7 mouse cellular contexts compared by ENCODE assay signal in genomic region chr2:152933614-152934013, GRCm38 (mm10). TPM values are rescaled to one million over a fixed set of nuclear protein-coding genes. Genes with fewer than 3 reads are reported as not detected.
A peak's percentile ranks its signal among the peaks of the same experiment; 100 is the strongest.
DNase-seq lines count a peak whose midpoint lies in the region; ATAC-seq and TF ChIP-seq lines count a peak whose summit lies in the region.

No protein-coding gene starts in this region.

- 33% methylated on average over 5 of the region's 5 CpGs for WGBS in midbrain, embryonic 14.5 days
- WGBS in midbrain, embryonic 13.5 days = 25% methylated on average over 5 of the region's 5 CpGs
- WGBS in heart, embryonic 15.5 days = 28% methylated on average over 5 of the region's 5 CpGs
- 12% methylated on average over 5 of the region's 5 CpGs for WGBS in liver, embryonic 14.5 days (ENCODE audit: insufficient replicate concordance)

- POLR2A ChIA-PET in Patski (lab: Charles Lee) = interaction anchor here (0.8 kb wide), 1 partner anchor 11 kb away, joined by 3 read pairs; no protein-coding TSS in a partner anchor

- H3K27me3 ChIP-seq in midbrain, embryonic 14.5 days (ENCODE audit: control insufficient read depth, insufficient read depth, low read length) = no peaks in the 10 kb centered on the region
- peaks cover 13% of the 10 kb centered on the region; the same call in 1 of the 2 replicates for H3K27me3 ChIP-seq in midbrain, embryonic 13.5 days
- H3K27me3 ChIP-seq in Patski = no peaks in the 10 kb centered on the region
- H3K27me3 ChIP-seq in heart, embryonic 15.5 days = peaks cover 30% of the 10 kb centered on the region
- H3K27me3 ChIP-seq in liver, embryonic 14.5 days (ENCODE audit: control insufficient read depth, insufficient read depth, low read length) = no peaks in the 10 kb centered on the region
- no peaks in the 10 kb centered on the region for H3K27me3 ChIP-seq in splenic B cell, adult 2 months (ENCODE audit: control insufficient read depth, insufficient read depth, low read length, poor library complexity, severe bottlenecking)

- in situ Hi-C loops in Patski (cut with MboI; ENCODE audit: low pct_unique_long_range_greater_than_20kb) = no loop called here

- peak; percentile 45 for DNase-seq in midbrain, embryonic 14.5 days
- DNase-seq in Patski (ENCODE audit: low read depth, low spot score) = no peak
- peak; percentile 56 for DNase-seq in cerebellum, adult 8-10 months
- peak; percentile 15 to 35 (median 30) for DNase-seq in liver, embryonic 14.5 days (ENCODE audit: low read depth in 3 of 3, low spot score in 3 of 3)
- DNase-seq in splenic B cell, adult 2 months (ENCODE audit: low read depth, low spot score) = peak; percentile 50

- H3K27ac ChIP-seq in midbrain, embryonic 14.5 days (replicated peaks; ENCODE audit: low read depth, low read length) = no peak overlapping the region
- no peak overlapping the region for H3K27ac ChIP-seq in midbrain, embryonic 13.5 days
- peak overlapping the region; percentile 53 for H3K27ac ChIP-seq in heart, embryonic 15.5 days
- no peak overlapping the region for H3K27ac ChIP-seq in liver, embryonic 14.5 days

- H3K9me3 ChIP-seq in midbrain, embryonic 14.5 days (ENCODE audit: control insufficient read depth, low read length) = no peaks in the 10 kb centered on the region
- H3K9me3 ChIP-seq in midbrain, embryonic 13.5 days = no peaks in the 10 kb centered on the region
- H3K9me3 ChIP-seq in heart, embryonic 15.5 days (replicated peaks) = no peaks in the 10 kb centered on the region
- H3K9me3 ChIP-seq in liver, embryonic 14.5 days (ENCODE audit: control insufficient read depth, low read length) = no peaks in the 10 kb centered on the region

- H3K4me1 ChIP-seq in midbrain, embryonic 14.5 days (ENCODE audit: control insufficient read depth, insufficient read depth, low read length) = no peaks in the 10 kb centered on the region
- H3K4me1 ChIP-seq in midbrain, embryonic 13.5 days (replicated peaks) = no peaks in the 10 kb centered on the region
- H3K4me1 ChIP-seq in heart, embryonic 15.5 days (replicated peaks) = peaks cover 31% of the 10 kb centered on the region
- peaks cover 0 to 2% of the 10 kb centered on the region in 2 experiments; a peak in 1 of 4 replicates for H3K4me1 ChIP-seq in liver, embryonic 14.5 days (replicated peaks; ENCODE audit: control insufficient read depth in 2 of 2, insufficient read depth in 2 of 2, low read length in 1 of 2)

- no peak overlapping the region for H3K4me2 ChIP-seq in midbrain, embryonic 14.5 days (ENCODE audit: low read length)
- H3K4me2 ChIP-seq in midbrain, embryonic 13.5 days (replicated peaks) = no peak overlapping the region
- no peak overlapping the region for H3K4me2 ChIP-seq in heart, embryonic 15.5 days
- no peak overlapping the region for H3K4me2 ChIP-seq in liver, embryonic 14.5 days (ENCODE audit: low read depth)

- H3K4me3 ChIP-seq in midbrain, embryonic 14.5 days (replicated peaks; ENCODE audit: low read depth, low read length) = no peak overlapping the region
- no peak overlapping the region for H3K4me3 ChIP-seq in midbrain, embryonic 13.5 days (replicated peaks)
- no peak overlapping the region for H3K4me3 ChIP-seq in heart, embryonic 15.5 days
- H3K4me3 ChIP-seq in liver, embryonic 14.5 days (ENCODE audit: insufficient read depth in 1 of 2, low read depth in 2 of 2, low read length in 2 of 2) = no peak overlapping the region

- no peak for TF ChIP-seq CTCF in Patski (IDR thresholded peaks at IDR 0.05)
- peak; percentile 87 for TF ChIP-seq CTCF in liver, embryonic 14.5 days (IDR thresholded peaks at IDR 0.05; ENCODE audit: low read depth)

- no peak overlapping the region for H3K9ac ChIP-seq in midbrain, embryonic 14.5 days (replicated peaks; ENCODE audit: low read length)
- H3K9ac ChIP-seq in midbrain, embryonic 13.5 days (replicated peaks) = no peak overlapping the region
- H3K9ac ChIP-seq in heart, embryonic 15.5 days = no peak overlapping the region
- H3K9ac ChIP-seq in liver, embryonic 14.5 days (replicated peaks) = no peak overlapping the region

- CTCF ChIA-PET in Patski (lab: Charles Lee) = interaction anchor here (0.7 to 2.4 kb wide), 9 partner anchors 9 to 108 kb away, joined by 3 to 8 read pairs (median 4); no protein-coding TSS in a partner anchor

- ATAC-seq in midbrain, embryonic 14.5 days (ENCODE audit: low FRiP score, low TSS enrichment) = no peak
- ATAC-seq in midbrain, embryonic 13.5 days = no peak
- peak; percentile 62 for ATAC-seq in Patski
- ATAC-seq in heart, embryonic 15.5 days (replicated peaks; ENCODE audit: insufficient number of reproducible peaks, insufficient read depth, low FRiP score, low read depth) = no peak; the same call in 1 of the 2 replicates
- ATAC-seq in liver, embryonic 14.5 days (ENCODE audit: insufficient read depth) = no peak

- H3K36me3 ChIP-seq in midbrain, embryonic 14.5 days (ENCODE audit: control insufficient read depth, insufficient read depth, low read length) = no peaks in the 10 kb centered on the region
- H3K36me3 ChIP-seq in midbrain, embryonic 13.5 days = no peaks in the 10 kb centered on the region
- H3K36me3 ChIP-seq in heart, embryonic 15.5 days = no peaks in the 10 kb centered on the region
- no peaks in the 10 kb centered on the region for H3K36me3 ChIP-seq in liver, embryonic 14.5 days (replicated peaks; ENCODE audit: control insufficient read depth, insufficient read depth, low read depth)
- H3K36me3 ChIP-seq in splenic B cell, adult 2 months (ENCODE audit: control insufficient read depth, insufficient read depth, low read length, poor library complexity, severe bottlenecking) = no peaks in the 10 kb centered on the region

- TF ChIP-seq EP300 in liver, embryonic 14.5 days (IDR thresholded peaks at IDR 0.05; ENCODE audit: low read depth) = no peak

RNA-seq across cellular contexts. Expression of gene Foxs1, which starts 0.6 kb away (rescaled TPM):
- 2.8 and 4.7 TPM in 2 replicates for polyA plus RNA-seq in midbrain, embryonic 14.5 days (2014; fragmentation: Nextera tagmentation; extraction: Ambion mirVana)
- 3.4 and 3.6 TPM in 2 replicates for polyA plus RNA-seq in midbrain, embryonic 13.5 days (2015; fragmentation: Nextera tagmentation; extraction: Ambion mirVana)
- polyA plus RNA-seq in Patski (2021) = 0.04 TPM
- 6.6 and 8.3 TPM in 2 replicates for polyA plus RNA-seq in heart, embryonic 15.5 days (2015; fragmentation: Nextera tagmentation; extraction: Ambion mirVana)
- 0.08 and 0.18 TPM in 2 replicates for polyA plus RNA-seq in liver, embryonic 14.5 days (2012; rRNA removed)
- 0.08 and 0.10 TPM in 2 replicates for polyA plus RNA-seq in liver, embryonic 14.5 days (2014; fragmentation: Nextera tagmentation; extraction: Ambion mirVana)

RNA-seq across cellular contexts. Expression of gene Dusp15, which starts 17.9 kb away (rescaled TPM):
- polyA plus RNA-seq in midbrain, embryonic 14.5 days (2014; fragmentation: Nextera tagmentation; extraction: Ambion mirVana) = 7.3 and 16.7 TPM in 2 replicates
- 3.5 and 6.3 TPM in 2 replicates for polyA plus RNA-seq in midbrain, embryonic 13.5 days (2015; fragmentation: Nextera tagmentation; extraction: Ambion mirVana)
- polyA plus RNA-seq in Patski (2021) = 0.36 TPM
- 0.09 and 0.28 TPM in 2 replicates for polyA plus RNA-seq in heart, embryonic 15.5 days (2015; fragmentation: Nextera tagmentation; extraction: Ambion mirVana)
- 0.02 and 0.05 TPM in 2 replicates for polyA plus RNA-seq in liver, embryonic 14.5 days (2012; rRNA removed)
- not detected in 2 replicates for polyA plus RNA-seq in liver, embryonic 14.5 days (2014; fragmentation: Nextera tagmentation; extraction: Ambion mirVana)

RNA-seq across cellular contexts. Expression of gene Mylk2, which starts 22.5 kb away (rescaled TPM):
- not detected in 2 replicates for polyA plus RNA-seq in midbrain, embryonic 14.5 days (2014; fragmentation: Nextera tagmentation; extraction: Ambion mirVana)
- polyA plus RNA-seq in midbrain, embryonic 13.5 days (2015; fragmentation: Nextera tagmentation; extraction: Ambion mirVana) = 0.06 and 0.07 TPM in 2 replicates
- 0.08 TPM for polyA plus RNA-seq in Patski (2021)
- 0.11 and 0.15 TPM in 2 replicates for polyA plus RNA-seq in heart, embryonic 15.5 days (2015; fragmentation: Nextera tagmentation; extraction: Ambion mirVana)
- polyA plus RNA-seq in liver, embryonic 14.5 days (2012; rRNA removed) = 0.02 TPM in 1 of 2 replicates, not detected in the other
- polyA plus RNA-seq in liver, embryonic 14.5 days (2014; fragmentation: Nextera tagmentation; extraction: Ambion mirVana) = not detected in 2 replicates

RNA-seq across cellular contexts. Expression of gene Ttll9, which starts 28.7 kb away (rescaled TPM):
- polyA plus RNA-seq in midbrain, embryonic 14.5 days (2014; fragmentation: Nextera tagmentation; extraction: Ambion mirVana) = 5.3 and 7.1 TPM in 2 replicates
- polyA plus RNA-seq in midbrain, embryonic 13.5 days (2015; fragmentation: Nextera tagmentation; extraction: Ambion mirVana) = 3.4 and 3.9 TPM in 2 replicates
- 0.45 TPM for polyA plus RNA-seq in Patski (2021)
- polyA plus RNA-seq in heart, embryonic 15.5 days (2015; fragmentation: Nextera tagmentation; extraction: Ambion mirVana) = 0.26 and 0.63 TPM in 2 replicates
- 0.05 and 0.11 TPM in 2 replicates for polyA plus RNA-seq in liver, embryonic 14.5 days (2012; rRNA removed)
- polyA plus RNA-seq in liver, embryonic 14.5 days (2014; fragmentation: Nextera tagmentation; extraction: Ambion mirVana) = 0.08 and 0.18 TPM in 2 replicates
